Mouse (Mus musculus): ENCODE measurements around the gene Xylt1. TPM values are rescaled to one million over a fixed set of nuclear protein-coding genes. Genes with fewer than 3 reads are reported as not detected.

Gene Xylt1
- total RNA-seq, 2 experiments from 2014 or later: 47.1 to 51.7 TPM

DNA sequence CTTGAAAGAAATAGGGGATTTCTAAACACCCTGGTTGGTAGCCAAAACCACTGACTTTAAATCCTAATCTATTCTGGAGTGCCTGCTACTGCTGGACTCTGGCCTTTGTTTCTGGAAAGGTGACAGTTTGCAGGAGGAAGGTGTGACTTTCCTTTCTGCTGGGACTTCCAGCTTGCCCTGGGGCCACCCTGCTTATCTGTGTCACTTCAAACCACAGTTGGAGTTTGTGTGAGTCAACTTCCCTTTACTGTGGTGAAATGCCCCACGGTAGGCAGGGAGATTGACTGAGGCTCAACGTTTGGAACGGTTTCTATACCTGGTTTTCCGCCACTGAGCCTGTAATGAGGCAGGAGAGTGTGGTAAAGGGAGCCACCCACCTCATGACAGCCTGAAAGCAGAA, 13.2 kb downstream of the Xylt1 start:
- DNase-seq (ENCODE audit: low spot score in 2 of 2): no peak

DNA sequence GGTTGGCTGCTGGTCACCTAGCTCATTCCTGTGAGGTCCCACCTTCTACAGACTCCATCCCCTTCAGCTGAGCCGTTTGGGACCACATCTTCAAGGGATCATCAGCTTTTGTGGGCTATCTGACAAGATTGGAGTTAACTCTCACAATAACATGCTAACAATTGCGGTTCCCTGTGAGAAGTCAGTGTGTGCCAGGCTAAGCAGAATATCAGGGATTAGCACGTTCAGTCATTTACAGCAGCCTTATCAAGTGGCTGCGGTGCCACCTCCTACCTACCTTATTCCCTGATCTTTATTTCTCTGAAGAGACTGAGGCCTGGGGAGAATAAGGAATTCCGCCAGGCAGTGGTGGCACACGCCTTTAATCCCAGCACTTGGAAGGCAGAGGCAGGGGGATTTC, 13.6 kb downstream of the Xylt1 start:
- no peak for DNase-seq (ENCODE audit: low spot score in 2 of 2)

DNA sequence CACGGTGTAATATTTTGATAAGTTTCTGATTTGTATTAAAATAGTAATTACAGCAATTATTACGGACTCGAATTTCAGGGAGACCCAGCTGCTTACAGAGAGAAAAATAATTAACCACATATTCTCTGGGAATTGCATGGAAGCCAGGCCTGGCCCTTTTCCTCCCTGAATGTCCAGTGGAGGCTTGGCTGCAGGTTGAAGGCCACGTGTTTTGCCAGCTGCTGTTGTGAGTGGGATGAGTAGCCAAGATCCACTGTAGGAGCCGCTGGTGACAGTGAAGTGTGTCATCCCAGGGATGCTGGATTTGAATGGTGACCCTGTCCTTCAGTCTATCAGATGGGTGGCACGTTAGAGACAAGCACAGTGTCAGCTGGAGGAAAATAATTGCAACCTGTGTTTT, 14.7 kb downstream of the Xylt1 start:
- no peak for DNase-seq (ENCODE audit: low spot score in 2 of 2)

DNA sequence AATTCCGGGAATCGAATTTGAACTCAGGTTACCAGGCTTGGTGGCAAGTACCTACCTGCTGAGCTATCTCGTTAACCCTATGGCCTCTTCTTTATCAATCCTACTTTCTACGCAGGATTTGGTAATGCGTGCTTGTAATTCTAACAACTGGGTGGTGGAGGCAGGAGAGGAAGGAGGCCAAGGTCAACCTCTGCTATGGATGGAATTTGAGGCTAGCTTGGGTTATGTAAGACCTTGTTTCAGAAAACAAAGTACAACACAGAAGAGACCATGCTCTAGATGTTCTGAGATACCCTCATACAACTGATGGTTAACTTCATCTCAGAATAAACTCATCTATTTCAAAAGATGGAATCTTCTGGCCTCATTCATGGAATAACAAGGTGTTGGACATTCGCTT, 17.1 kb downstream of the Xylt1 start:
- DNase-seq (ENCODE audit: low spot score in 2 of 2): no peak

DNA sequence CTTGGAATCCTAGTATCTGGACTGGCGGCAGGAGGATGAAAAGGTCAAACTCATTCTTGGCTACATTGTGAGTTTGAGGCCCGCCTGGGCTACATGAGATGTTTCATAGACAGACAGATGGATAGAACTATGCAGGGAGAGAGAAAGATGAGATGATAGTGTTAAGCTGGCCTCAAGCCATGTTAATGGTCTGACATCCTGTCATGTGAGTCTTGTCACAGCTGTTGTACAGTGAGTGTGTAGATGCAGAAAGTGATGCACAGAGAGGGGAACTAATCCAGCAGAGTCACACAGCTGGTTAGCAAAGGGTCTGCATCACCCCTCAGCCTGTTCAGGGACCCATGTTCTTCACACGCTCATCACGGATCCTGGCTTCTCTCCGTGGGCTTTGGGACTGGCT, 19.2 kb downstream of the Xylt1 start:
- DNase-seq (ENCODE audit: low spot score in 2 of 2): no peak

DNA sequence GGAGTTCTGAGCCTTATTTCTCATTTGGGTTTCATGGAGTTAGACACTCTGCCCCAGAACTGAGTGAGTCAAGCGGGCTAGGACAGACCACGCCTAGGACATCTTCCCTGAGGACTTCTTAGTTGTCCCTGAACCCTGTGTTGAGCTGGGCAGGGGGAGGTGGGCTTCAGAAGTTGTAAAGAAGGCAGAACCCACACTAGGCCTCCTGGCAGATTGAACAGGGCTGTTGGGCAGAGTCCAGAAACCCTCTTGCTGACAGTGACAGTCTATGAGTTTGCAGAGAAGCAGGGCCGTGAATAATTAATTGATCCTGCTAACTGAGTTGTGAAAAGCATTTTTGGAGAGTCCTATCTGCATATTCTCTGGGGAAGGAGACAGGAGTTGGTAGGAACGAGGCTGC, 20.8 kb downstream of the Xylt1 start:
- no peak for DNase-seq (ENCODE audit: low spot score in 2 of 2)

DNA sequence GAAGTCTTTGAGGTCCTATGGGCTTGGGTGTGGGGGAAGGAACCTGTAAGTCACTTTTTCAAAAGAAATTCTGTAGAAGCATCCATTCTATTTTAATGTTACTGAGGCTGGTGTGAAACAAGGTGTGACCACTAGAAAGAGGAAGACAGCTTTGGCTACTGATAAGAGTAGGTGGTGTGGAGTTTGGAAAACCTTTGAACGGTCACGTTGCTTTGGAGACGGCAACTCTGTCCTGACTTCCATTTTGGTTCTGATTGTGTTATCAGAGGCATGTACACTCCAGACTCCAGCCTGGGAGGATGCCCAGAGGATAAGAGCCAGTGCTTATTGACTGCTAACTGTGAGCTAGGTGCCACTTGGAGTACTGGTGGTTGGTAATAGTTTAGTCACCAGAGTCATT, 25.6 kb downstream of the Xylt1 start:
- DNase-seq (ENCODE audit: low spot score in 2 of 2): no peak

DNA sequence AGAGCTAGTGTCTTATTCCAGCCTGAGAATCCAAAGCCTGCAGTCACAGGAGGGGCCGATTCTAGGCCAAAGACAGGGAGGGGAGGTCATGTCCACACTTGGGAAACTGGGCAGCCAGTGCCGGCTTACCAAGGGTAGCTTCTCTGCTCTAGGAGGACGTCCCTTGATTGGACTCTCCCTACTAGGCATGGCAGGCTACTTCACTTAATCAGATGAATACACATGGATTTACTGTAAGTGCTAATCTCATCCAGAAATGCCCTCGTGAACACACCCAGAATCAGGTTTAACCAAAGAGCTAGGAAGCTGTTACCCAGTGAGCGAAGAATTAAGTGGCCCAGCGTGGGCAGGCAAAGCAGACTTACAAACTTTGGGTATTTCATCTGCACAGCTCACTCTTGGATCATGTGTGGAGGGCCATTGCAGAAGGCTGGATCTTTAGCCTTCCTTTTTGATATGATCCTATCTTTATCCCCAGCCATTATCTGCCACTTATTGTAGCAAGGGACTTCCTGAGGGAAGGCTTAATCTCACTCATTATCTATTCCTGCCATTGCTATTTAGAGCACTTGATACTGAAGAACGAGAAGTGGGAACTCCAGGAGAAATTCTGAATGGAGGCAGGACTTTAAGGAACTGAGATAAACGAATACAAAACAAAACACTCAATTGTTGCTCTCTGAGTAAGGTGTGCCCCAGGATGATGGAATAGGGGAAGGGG, 28.6 kb downstream of the Xylt1 start:
- DNase-seq (ENCODE audit: low spot score in 2 of 2): no peak

DNA sequence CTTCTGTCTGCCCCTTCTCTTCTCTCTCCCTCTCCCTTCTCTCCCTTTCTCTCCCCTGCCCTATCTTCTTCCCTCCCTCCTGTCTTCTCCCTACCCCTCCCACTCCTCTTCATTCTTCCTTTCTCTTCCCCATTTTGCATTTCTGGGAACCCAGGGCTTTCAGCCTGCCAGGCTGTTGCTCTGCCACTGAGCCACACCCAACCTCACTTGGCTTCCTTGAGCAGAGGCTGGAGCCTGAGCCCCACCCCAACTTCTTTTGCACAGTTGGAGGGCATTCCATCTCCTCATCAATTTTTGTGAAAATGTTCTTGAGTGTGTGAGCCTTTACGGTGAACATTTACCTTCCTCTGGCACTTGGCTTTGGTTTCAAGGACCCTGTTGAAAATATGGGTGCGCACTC, 31.1 kb downstream of the Xylt1 start:
- DNase-seq (ENCODE audit: low spot score in 2 of 2): no peak

DNA sequence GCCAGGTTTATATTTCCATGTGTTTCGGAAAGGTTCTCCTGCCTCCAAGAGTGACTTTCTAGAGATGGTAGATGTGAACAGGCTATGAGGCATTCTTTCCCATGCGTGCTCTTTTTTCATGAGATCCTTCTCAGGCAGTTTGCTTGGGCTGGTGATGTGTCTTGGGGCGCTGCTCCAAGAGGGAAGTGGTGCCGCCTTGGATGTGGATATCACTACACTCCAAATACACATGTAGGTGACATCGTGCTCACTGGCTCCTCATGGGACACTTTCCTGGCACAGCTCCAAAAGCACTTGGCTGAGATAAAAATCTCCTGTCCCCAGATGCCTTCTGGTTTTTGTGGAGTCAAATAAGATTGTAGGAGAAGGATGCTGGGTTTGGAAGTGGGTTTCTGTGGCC, 31.6 kb downstream of the Xylt1 start:
- DNase-seq (ENCODE audit: low spot score in 2 of 2): no peak

DNA sequence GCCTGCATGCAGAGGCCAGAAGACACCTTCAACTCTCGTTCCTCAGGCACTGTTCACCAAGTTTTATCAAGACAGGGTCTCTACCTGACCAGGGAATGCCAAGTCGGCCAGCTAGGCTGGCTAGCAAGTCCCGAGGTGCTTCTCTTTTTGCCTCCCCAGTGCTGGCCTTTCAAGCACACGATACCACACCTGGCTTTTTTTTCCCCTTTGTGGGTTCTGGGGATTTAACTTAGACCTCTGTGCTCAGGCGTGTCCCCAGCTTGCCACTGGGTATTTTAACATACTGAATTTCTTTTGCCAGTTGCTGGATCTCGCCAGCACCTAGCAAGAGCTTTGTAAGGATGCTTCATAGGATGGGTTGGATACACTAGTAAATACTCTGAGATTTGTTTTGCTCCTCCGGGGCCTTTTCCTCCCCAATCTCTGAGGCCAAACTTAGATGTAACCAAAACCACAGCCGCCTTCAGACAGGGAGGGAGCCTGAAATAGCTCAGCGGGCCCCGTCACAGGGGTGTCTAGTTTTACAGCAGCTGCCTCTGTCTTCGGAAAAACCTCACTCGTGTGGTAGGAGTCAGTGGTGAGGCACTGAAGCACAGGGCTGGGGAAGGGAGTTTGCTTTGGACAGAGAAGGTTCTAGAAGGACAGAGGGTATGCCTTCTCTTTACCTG, 33.7 kb downstream of the Xylt1 start:
- DNase-seq (ENCODE audit: low spot score in 2 of 2): no peak

DNA sequence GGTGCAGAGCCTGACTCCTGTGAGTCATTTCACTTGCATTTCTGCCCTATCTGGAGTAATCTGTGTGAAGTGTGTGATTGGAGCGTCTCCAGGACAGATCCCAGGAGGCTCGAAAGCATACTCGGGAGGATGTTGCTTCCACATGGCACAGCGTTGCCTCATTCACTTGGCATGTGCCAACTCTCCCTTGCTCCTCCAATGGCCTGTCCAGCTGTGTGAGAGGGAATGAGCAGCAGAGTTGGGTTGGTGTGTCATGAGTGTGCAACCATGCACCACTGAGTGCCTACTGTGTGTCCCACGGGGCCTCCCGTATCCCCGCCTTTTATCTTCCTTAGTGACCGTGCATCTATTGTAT, 34.2 kb downstream of the Xylt1 start:
- no peak for DNase-seq (ENCODE audit: low spot score in 2 of 2)

DNA sequence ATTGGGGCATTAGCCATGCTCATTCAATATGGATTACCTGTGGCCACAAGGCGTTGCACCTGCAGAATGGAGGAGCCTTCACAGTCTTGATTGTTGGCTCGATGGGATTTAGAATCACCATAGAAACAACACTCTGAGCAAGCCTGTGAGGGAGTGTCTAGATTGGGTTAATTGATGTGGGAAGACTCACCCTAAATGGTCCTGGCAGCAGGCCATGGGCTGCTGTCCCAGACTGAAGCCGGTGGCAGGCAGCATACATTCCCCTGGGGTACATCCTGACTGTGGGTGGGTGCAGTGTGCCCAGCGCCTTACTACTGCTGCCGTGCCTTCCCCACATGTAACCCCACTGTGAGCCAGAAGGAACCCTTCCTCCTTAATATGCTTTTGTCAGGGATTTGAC, 38.3 kb downstream of the Xylt1 start:
- no peak for DNase-seq (ENCODE audit: low spot score in 2 of 2)

DNA sequence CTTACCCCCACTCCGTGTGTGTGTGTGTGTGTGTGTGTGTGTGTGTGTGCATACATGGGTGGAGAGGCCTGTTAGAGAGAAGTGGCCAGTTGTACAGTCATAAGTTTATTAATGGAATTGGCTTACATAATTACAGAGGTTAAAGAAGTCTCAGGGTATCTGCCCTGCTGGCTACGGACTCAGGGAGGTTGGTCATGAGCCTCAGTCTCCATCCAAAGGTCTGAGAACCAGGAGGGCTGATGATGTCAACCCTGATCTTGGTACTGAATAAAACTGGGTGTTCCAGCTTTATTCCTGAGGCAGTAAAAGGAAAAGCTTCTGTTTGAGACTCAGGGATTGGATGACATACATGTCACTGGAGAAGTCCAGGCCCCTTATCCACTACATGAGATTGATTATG, 39.1 kb downstream of the Xylt1 start:
- DNase-seq (ENCODE audit: low spot score in 2 of 2): no peak

DNA sequence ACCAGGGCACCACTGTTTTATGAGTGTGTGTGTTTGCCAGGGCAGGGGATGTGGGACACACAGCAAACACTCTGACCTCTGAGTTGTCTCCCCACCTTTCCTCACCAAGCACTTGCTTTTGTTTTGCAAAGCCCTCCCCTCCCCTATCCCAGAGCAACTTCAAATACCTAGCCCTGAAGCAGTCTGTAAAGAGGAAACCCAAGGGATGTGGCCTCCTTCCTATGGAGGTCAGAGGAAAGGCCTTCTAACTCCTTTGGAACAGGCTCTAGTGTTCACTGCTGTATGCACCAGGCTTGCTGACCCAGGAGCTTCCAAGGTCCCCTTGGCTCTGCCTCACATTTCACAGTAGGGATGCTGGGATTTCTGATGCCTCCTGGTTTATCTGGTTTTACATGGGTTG, 39.5 kb downstream of the Xylt1 start:
- DNase-seq (ENCODE audit: low spot score in 2 of 2): no peak

DNA sequence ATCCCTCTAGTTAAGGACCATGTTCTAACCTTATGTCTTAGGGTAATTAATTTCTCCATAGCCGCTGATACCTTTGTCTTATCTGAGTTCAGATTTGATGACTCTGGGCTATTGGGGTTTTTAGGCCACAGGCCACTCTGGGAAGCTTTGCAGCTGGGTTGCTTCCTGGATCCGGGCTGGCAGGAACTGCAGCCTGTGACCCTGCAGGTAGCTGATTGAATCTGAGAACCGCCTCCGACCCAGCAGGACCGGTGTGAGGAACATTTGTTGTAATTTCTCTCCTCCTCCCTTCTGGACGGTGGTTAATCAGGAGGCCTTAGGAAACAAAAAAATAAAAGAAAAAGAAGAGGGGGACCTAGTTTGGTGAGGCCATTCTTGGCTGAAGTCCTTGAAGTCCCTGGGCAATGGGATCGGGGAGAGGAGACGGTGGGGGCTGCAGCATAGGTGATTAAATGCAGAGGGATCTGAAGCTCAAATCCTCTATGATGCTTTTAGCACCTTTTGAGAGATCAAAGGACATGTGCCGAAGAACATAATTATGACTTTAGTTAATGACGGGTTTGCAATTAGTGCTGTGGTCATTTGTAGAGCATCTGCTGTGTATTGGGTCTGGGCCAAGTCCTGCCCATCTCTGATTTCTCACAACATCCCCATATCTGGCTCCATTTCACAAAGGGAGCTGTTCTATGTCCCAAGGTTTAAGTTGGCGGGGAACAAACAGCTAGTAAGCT, 40.2 kb downstream of the Xylt1 start:
- no peak for DNase-seq (ENCODE audit: low spot score in 2 of 2)

DNA sequence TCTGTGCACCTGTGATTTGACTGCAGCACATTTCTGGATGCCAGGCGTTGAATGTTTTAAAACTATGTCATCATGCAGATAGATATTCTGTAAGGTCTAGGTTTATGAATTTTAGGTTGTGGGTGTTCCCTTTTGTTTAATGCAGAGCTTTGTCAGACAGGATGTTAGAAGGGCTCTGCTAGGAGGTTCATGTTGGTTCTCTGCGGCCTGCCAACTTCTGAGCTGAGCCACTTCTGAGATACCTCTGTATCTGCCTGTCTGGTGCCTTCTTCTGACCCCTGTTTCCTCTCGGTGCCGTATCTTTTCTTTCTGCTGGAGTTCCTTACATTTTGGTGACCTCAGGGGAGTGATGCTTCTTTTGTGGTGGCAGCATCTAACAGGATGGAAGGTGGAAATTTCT, 44.1 kb downstream of the Xylt1 start:
- no peak for DNase-seq (ENCODE audit: low spot score in 2 of 2)

DNA sequence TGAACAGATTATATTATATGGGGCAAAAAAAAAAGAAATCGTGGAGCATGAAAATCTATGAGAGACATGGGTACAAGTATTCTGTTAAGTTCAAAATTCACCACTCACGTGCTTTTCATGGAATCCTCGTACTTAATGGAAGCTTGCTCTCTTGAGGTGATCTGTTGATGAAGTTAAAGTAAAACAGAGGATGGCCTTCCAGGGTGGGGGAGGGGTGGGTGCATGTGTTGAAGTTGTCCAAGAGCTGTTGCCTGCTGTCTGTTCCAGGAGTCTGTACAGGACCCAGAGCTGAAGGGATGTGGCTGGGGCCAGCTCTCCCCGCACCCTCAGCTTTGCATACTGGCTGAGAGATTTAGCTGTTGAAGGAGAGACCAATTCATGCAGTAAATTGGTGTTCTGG, 45.6 kb downstream of the Xylt1 start:
- no peak for DNase-seq (ENCODE audit: low spot score in 2 of 2)

DNA sequence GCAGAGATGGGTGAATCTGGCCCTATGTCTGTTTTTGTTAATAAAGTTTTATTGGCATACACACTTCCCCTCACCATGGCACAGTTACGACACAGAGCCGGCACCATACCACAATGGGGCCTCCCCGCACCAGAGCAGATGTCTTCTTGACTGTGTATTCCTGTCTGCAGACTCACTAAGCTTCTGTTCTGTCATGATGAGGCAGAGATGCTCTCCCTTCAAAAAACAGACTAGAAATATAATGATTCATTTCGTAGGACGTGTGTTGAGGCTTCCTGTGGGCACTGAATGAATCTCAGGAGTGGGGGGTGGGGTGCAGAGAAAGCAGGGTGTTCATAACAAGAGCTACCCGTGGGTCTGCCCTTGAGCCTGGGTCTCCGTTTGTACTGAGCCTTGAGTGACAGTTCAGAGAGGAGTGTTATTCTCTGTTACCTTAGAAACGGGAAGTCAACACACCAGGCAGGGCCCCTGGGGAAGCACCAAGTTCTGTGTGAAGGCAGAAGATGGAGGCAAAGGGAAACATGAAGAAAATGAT, 48.0 kb downstream of the Xylt1 start:
- DNase-seq (ENCODE audit: low spot score in 2 of 2): no peak

DNA sequence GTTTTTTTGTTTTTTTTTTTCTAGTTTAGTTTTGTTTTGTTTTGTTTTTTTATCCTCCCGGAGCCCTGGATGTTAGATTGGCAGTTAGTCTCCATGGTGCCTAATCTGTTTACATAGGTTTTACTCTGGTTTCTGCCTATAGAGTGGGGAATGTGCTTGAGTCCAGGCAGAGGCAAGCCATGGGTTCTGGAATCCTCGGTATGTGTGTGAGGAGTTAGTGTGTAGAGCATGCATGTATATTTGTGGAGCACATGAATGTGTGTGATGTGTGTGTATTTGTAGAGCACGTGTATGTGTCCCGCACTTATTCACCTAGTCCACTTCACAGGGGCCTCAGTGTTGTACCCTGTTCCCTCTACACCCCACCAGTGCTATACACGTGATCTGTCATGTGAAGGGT, 48.7 kb downstream of the Xylt1 start:
- DNase-seq (ENCODE audit: low spot score in 2 of 2): no peak

DNA sequence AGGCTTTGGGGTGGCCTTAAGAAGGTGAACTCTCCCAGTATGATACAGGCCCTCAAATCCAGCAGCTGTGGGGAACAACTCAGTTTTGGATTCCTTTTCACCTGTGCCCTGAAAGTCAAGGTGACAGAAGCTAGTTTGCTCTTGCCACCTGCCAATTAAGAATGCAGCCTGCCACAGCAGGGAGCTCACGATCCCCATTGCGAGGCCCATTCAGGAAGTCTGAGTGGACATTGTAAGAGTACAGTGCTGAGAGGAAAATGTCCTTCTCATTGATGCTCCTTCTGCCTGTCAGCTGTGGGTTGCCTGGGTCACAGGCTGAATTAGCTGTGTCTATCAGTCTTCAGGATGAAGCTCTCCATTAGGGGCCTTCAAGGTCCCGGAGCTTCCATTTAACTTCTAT, 49.1 kb downstream of the Xylt1 start:
- no peak for DNase-seq (ENCODE audit: low spot score in 2 of 2)

DNA sequence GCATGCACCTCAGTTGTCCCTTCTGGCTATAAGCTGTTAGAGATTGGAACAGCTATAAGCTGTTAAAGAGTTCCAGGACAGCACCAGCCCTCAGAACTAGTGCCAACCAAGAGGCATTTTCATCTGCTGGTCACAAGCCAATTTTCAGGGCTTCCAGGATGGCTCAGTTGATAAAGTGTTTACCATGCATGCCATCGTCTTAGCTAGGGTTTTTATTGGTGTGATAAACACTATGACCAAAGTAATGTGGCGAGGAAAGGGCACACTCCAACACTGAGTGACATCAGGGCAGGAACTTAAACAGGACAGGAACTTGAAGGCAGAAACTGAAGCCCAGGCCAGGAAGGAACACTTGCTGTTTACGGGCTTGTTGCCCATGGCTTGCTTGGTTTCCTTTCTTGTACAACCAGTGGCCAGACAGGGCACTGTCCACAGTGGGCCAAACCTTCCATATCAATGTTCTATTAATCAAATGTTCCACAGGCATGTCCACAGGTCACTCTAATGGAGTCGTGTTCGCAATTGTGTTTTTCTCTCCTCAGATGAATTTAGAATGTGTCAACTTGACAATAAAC, 49.7 kb downstream of the Xylt1 start:
- no peak for DNase-seq (ENCODE audit: low spot score in 2 of 2)
